Mouse (Mus musculus) erythroblast, embryonic 14.5 days (primary cell): ENCODE results near the gene Syt9. TPM values are rescaled to one million over a fixed set of nuclear protein-coding genes. Genes with fewer than 3 reads are reported as not detected.

Source experiments
- H3K27me3 ChIP-seq: 2 replicates; pipeline ENCODE4 v1.6.1; 2012; ENCODE audit warnings: inconsistent platforms; ENCODE audit not compliant: control insufficient read depth
- H3K36me3 ChIP-seq: 2 replicates; pipeline ENCODE4 v1.6.1; 2012; ENCODE audit warnings: mild to moderate bottlenecking, inconsistent platforms; ENCODE audit not compliant: control insufficient read depth
- H3K4me1 ChIP-seq: 2 replicates; pipeline ENCODE4 v1.6.1; 2012; ENCODE audit warnings: inconsistent platforms; ENCODE audit not compliant: control insufficient read depth
- H3K4me3 ChIP-seq: replicated peaks from 2 replicates; pipeline ENCODE3; 2012; ENCODE audit warnings: moderate library complexity, mild to moderate bottlenecking, inconsistent platforms
- H3K9me3 ChIP-seq: 2 replicates; pipeline ENCODE4 v1.6.1; 2012; ENCODE audit warnings: low read length, inconsistent platforms, mixed read lengths; ENCODE audit not compliant: control insufficient read depth
- GATA1 ChIP-seq: IDR thresholded peaks from 2 replicates; pipeline ENCODE4 v1.6.1; 2012; ENCODE audit warnings: low read length, inconsistent platforms, mixed read lengths
- TAL1 ChIP-seq: IDR thresholded peaks from 3 replicates; pipeline ENCODE4 v1.6.1; 2012; ENCODE audit warnings: low read length, inconsistent platforms, mixed read lengths
- polyA plus RNA-seq: library from polyadenylated mRNA; stranded (reverse); fragments of >175 nt; gene quantifications from 2 replicates; pipeline ENCODE4 v1.2.3, GENCODE M21; 2012

Gene Syt9
- polyA plus RNA-seq, 1 experiment: not detected

DNA sequence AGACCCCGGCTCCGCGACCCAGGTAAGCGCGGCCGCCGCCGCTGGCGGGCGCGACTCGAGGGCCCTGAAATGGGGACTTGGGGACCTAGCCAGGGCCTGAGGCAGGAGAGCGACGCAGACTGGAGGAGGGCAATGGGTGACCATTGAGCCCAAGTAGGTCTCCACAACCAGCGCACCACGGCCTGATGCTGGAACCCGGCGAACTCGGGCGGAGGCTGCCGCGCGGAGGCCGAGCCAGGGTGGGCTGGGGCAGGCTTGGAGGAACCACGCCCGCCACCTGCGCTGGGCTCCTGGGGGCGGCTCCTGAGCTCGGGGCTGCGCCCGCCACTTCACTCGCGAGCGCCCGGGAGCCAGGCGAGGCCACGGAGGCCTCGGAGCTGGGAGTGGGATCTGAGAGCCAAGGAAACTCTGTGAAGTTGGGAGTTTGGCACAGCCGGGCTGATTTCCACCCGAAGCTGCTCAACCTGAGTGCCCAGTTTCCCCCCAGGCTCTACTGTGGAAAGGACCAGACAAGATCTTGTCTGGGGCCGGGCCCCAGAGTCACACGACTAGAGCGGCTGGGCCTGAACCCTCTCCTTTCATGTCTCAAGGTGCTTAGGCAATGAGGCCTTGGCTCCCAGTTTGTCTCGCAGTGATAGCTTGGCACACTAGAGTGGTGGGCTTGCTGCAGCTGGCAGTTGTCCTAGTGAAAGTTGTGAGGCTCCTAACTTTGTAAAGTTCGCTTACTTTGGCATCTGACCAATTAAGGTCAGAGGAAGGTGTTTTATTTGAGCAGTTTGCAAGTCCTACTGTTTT lies 795 bp downstream of the Syt9 start:
- Histone ChIP-seq H3K36me3 (no peaks in the 10 kb centered on the region), H3K9me3 (no peaks in the 10 kb centered on the region), H3K4me1 (no peaks in the 10 kb centered on the region), H3K4me3 (no peak overlapping the region), H3K27me3 (peaks cover 38% of the 10 kb centered on the region)
- TF ChIP-seq TAL1: no peak

DNA sequence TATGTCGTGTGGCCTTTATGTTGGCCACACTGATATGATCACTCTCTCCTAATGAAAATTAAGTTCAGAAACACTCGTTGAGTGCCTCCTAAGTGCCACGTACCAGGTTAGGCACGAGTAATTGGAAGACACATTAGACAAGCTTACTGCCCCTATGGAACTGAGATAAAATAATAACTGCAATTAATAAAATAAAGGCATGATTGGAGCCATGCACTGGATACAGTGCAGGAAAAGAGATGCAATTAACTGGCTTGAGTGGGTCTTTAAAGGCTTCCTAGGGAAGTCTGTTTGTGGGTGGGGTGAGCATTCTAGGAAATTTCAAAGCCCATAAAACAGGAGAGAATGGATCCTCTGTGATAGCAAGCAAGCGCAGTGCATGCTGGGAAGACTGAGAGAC lies 10.0 kb downstream of the Syt9 start:
- H3K4me3 ChIP-seq: no peak overlapping the region
- no peaks in the 10 kb centered on the region for H3K36me3 ChIP-seq
- H3K4me1 ChIP-seq: no peaks in the 10 kb centered on the region
- TF ChIP-seq GATA1 (no peak), TAL1 (no peak)
- no peaks in the 10 kb centered on the region for H3K27me3 ChIP-seq
- H3K9me3 ChIP-seq: peaks cover 4% of the 10 kb centered on the region; the same call in 1 of the 2 replicates

DNA sequence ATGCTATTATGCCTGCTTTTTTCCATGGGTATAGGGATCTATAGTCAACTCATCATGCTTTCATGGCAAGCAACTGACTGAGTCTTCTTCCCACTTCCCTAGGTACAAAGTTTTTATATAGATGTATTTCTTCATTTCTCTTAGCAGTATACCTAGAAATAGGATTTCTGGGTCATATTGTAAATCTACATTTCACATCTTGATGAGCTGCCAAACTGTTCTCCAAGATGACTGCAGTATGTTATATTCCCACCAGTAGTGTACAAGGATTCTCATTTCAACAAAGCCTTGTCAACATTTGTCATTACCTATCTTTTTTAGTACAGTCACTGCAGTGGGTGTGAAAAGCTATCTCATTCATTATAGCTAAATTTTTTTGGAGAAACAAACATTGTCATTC lies 19.1 kb downstream of the Syt9 start:
- H3K4me1 ChIP-seq: no peaks in the 10 kb centered on the region
- no peak overlapping the region for H3K4me3 ChIP-seq
- TF ChIP-seq TAL1 (no peak), GATA1 (no peak)
- no peaks in the 10 kb centered on the region for H3K27me3 ChIP-seq
- H3K36me3 ChIP-seq: no peaks in the 10 kb centered on the region
- peaks cover 5% of the 10 kb centered on the region; the same call in 1 of the 2 replicates for H3K9me3 ChIP-seq

DNA sequence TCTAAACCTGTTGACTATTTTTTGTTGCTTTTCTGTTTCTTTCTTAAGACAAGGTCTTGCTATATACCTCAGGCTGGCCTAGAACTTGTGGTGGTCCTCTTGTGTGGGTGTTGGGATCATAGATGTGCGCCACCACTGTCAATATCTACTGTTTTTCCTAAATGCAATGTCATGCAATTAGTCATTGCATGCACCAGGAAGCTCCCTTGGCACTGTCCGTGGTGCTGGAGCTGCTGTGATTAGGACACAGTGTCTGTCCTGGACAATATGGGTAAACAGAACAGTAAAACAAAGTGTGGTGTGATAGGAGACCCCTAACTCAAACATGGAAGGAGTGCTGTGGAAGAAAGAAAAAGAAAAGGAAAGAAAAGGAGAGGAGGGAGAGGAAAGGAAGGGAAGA lies 22.2 kb downstream of the Syt9 start:
- Histone ChIP-seq H3K27me3 (no peaks in the 10 kb centered on the region), H3K4me1 (no peaks in the 10 kb centered on the region), H3K4me3 (no peak overlapping the region), H3K36me3 (no peaks in the 10 kb centered on the region), H3K9me3 (peaks cover 4% of the 10 kb centered on the region)
- TF ChIP-seq TAL1 (no peak), GATA1 (no peak)

DNA sequence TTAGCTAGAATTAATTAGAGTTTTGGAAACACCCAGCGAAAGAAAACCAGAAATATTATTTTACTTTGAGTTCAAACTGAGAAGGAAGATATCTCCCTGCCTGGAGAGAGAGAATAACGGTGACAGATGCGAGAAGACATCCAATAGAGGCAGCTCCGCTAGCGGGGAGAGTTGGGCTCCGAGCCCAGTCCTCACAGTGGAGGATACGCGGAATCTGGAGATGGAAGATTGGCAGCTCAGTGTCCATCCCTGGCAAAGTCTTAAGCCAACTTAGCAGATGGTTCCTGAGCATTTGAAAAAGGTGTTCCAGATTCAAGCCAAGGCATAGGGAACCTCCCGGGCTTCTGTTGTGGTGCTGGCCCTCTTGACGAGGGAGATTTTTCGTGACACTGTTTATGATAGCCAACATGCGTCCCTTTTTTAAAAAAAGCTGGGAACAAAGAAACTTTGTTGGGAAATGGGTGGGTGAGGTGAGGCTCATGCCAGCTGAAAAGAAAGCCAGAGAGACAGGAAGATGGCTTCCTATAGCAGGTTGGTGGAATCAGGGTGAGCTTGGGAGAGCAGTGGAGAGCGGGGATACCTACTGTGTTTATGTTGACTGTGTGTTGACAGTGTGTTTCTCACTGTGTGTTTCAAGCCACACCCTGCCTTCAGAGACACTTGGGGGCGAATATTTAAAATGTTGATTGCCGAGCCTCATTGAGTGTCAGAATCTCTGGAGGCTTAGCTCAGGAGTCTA lies 29.7 kb downstream of the Syt9 start:
- TF ChIP-seq TAL1 (no peak), GATA1 (no peak)
- no peaks in the 10 kb centered on the region for H3K36me3 ChIP-seq

DNA sequence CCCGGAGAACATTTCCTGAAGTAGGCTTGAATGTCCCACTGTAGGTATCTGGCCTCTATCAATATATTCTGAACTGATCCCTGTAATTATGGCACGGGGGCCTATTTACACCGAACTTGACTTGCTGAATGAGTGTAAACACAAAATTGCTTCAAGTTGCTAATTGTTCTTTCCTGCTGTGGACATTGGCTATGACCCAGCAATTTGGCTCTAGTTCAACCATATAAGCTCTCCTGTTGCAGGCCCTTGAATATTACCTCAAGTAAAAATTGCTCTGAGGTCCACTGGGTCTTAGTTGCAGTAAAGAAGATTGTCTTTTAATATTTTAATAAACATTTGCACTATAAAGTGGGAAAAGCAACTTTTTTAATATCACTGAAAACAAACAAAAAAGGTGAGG lies 32.7 kb downstream of the Syt9 start:
- Histone ChIP-seq H3K9me3 (peaks cover 2% of the 10 kb centered on the region; the same call in 1 of the 2 replicates), H3K27me3 (no peaks in the 10 kb centered on the region), H3K4me3 (no peak overlapping the region), H3K36me3 (no peaks in the 10 kb centered on the region), H3K4me1 (no peaks in the 10 kb centered on the region)
- no peak for TF ChIP-seq GATA1
- TF ChIP-seq TAL1: no peak

More for the DNA sequence above, 29.7 kb downstream of the Syt9 start:
- Histone ChIP-seq H3K27me3 (no peaks in the 10 kb centered on the region), H3K4me3 (no peak overlapping the region), H3K4me1 (no peaks in the 10 kb centered on the region), H3K9me3 (peaks cover 2% of the 10 kb centered on the region; the same call in 1 of the 2 replicates)

DNA sequence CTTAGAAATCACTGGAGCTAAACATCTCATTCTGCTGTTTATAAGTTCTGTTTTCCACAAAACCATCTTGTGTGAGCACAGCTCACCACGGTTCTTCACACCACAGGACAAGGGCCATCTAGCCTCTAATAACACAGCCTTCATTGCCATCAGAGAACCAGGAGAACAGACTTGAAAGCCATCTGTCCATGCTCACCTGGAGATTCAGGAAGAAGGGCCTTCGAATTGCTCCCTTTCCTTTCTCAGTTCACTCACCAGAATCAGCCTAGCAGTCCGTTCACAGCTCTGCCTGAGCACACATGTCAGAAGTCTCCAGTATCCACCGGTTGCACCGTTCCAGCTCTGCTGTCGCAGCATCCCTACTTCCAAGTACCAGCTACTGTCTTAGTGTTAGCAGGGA lies 44.4 kb downstream of the Syt9 start:
- no peak overlapping the region for H3K4me3 ChIP-seq
- no peak for TF ChIP-seq GATA1
- no peak for TF ChIP-seq TAL1
- 0 out of 2 replicates have a peak, but pooled peaks cover 3% of the 10 kb centered on the region for H3K9me3 ChIP-seq
- H3K4me1 ChIP-seq: no peaks in the 10 kb centered on the region
- H3K27me3 ChIP-seq: no peaks in the 10 kb centered on the region
- no peaks in the 10 kb centered on the region for H3K36me3 ChIP-seq

DNA sequence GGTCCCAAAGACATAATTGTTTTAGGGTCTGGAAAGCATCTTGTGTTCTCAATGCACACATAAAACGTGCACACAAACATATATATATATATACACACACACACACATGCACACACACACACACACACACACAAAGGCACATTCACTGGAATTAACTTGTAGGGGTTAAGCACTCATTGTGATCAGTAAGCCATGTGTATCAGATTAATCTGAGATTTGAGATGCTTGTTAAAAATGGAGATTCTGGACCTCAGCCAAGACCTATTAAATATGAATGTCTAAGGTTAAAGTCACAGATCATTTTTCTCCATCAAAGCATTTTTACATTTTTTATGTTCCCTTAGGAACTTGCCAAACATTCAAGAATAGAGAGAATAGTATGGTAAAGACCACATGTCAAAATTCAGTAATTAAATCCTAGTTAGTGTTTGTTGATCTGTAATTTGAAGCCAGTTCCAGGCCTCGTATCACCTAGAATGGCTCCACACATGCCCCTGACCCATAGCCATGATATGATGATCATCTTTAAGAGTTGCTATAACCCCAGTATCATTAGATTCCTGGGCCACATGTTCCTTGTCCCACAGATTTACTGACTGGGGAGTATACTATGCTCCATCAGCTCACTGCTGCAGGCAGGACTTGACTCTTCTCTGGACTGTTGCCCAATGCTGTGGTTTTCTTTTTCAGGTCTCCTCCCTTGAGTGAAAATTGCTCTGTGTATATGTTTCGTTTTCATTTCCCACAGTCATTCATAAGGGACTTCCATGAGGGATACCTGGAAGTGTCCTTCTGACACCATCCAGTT lies 46.7 kb downstream of the Syt9 start:
- no peak for TF ChIP-seq TAL1
- Histone ChIP-seq H3K4me1 (no peaks in the 10 kb centered on the region), H3K36me3 (no peaks in the 10 kb centered on the region), H3K27me3 (no peaks in the 10 kb centered on the region), H3K9me3 (no peaks in the 10 kb centered on the region; the same call in 1 of the 2 replicates), H3K4me3 (no peak overlapping the region)

DNA sequence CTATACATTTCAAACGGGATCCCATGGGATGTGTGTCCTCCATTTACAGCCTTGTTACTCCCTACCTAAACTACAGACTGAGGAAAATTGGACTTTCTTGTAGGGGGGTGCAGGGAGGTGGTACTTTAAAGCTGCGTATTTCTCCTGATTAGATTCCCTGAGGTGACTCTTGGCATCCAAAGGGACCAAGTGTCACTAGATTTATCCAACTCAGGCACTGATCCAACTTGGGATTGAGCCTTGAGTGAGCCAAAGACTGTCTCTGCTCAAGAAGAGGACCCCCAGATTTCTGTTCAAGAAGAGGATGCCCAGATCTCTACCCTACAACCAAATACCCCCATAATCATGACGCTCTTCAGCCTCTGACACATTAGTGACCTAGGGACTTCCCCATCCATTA lies 66.9 kb downstream of the Syt9 start:
- TF ChIP-seq GATA1 (no peak), TAL1 (no peak)
- no peaks in the 10 kb centered on the region for H3K27me3 ChIP-seq
- H3K9me3 ChIP-seq: peaks cover 4% of the 10 kb centered on the region
- no peaks in the 10 kb centered on the region for H3K4me1 ChIP-seq
- H3K36me3 ChIP-seq: no peaks in the 10 kb centered on the region
- H3K4me3 ChIP-seq: no peak overlapping the region
